Mouse (Mus musculus) limb, embryonic 14.5 days (tissue): ENCODE measurements around the gene Myt1l. TPM values are rescaled to one million over a fixed set of nuclear protein-coding genes. Genes with fewer than 3 reads are reported as not detected.

Source experiments
- ATAC-seq: fragments of 200-750 bp; cut with Nextera tagmentation; 2 replicates; pipeline ENCODE4 v1.8.0; 2017; ENCODE audit warnings: low read depth, moderate number of reproducible peaks, moderate TSS enrichment; ENCODE audit not compliant: low FRiP score
- DNase-seq: peaks from one replicate; pipeline ENCODE4 v3.0.0-alpha.2; 2015; ENCODE audit warnings: low spot score
- H3K27ac ChIP-seq: fragments of 300-500 bp; sonication (generic); replicated peaks from 2 replicates; pipeline ENCODE4 v1.5.1; 2014; ENCODE audit warnings: low read depth, mild to moderate bottlenecking, low read length, moderate library complexity, mixed read lengths
- H3K27me3 ChIP-seq: fragments of 300-500 bp; sonication (generic); 2 replicates; pipeline ENCODE4 v1.6.1; 2014; ENCODE audit warnings: low read length, mixed read lengths; ENCODE audit not compliant: control insufficient read depth, insufficient read depth
- H3K36me3 ChIP-seq: fragments of 300-500 bp; sonication (generic); 2 replicates; pipeline ENCODE4 v1.6.1; 2014; ENCODE audit warnings: mild to moderate bottlenecking, low read length, moderate library complexity, mixed read lengths; ENCODE audit not compliant: control insufficient read depth, insufficient read depth
- H3K4me1 ChIP-seq: fragments of 300-500 bp; sonication (generic); 2 replicates; pipeline ENCODE4 v1.6.1; 2014; ENCODE audit warnings: antibody characterized with exemption, low read length, mixed read lengths; ENCODE audit not compliant: control insufficient read depth, insufficient read depth
- H3K4me2 ChIP-seq: fragments of 300-500 bp; sonication (generic); replicated peaks from 2 replicates; pipeline ENCODE4 v1.6.1; 2014; ENCODE audit warnings: low read depth, mild to moderate bottlenecking, low read length, moderate library complexity; ENCODE audit not compliant: severe bottlenecking
- H3K4me3 ChIP-seq: fragments of 300-500 bp; sonication (generic); replicated peaks from 2 replicates; pipeline ENCODE4 v1.5.1; 2014; ENCODE audit warnings: low read length
- H3K9ac ChIP-seq: fragments of 300-500 bp; sonication (generic); 2 replicates; pipeline ENCODE4 v1.6.1; 2014; ENCODE audit warnings: mild to moderate bottlenecking, low read depth, low read length, moderate library complexity; ENCODE audit not compliant: severe bottlenecking
- H3K9me3 ChIP-seq: fragments of 300-500 bp; sonication (generic); 2 replicates; pipeline ENCODE4 v1.6.1; 2016; ENCODE audit warnings: low read length; ENCODE audit not compliant: control insufficient read depth
- POLR2A ChIP-seq: fragments of 200-500 bp; IDR thresholded peaks from 2 replicates; pipeline ENCODE4 v1.8.0; 2012; ENCODE audit warnings: inconsistent platforms, mild to moderate bottlenecking, moderate library complexity, borderline replicate concordance; ENCODE audit not compliant: insufficient read depth, insufficient read length; ENCODE audit errors: extremely low read depth
- WGBS: fragments of 180-500 bp; shearing (Covaris S2); extraction: QIAGEN DNeasy Blood & Tissue Kit; methylation state at CpG from one replicate; pipeline ENCODE4 v1.1.7; 2014; 5-methylcytosine and 5-hydroxymethylcytosine counted together
- polyA plus RNA-seq, 2 experiments: library from polyadenylated mRNA; depleted of rRNA in 1 of 2; stranded (reverse) in 1 of 2; unstranded in 1 of 2; fragments of >200 nt; fragmentation: Nextera tagmentation in 1 of 2; extraction: Ambion mirVana in 1 of 2; gene quantifications; 2 replicates each; pipeline versions ENCODE4 v1.2.1 to v1.2.3; 2012 to 2014

Gene Myt1l
- polyA plus RNA-seq, 2 experiments: 0.18 TPM; not detected in 1

- peak; percentile 55 for DNase-seq
- no peak for ATAC-seq
- Histone ChIP-seq H3K27ac (no peak overlapping the region), H3K4me2 (no peak overlapping the region), H3K9me3 (no peaks in the 10 kb centered on the region), H3K4me3 (no peak overlapping the region), H3K4me1 (no peaks in the 10 kb centered on the region), H3K27me3 (no peaks in the 10 kb centered on the region), H3K36me3 (no peaks in the 10 kb centered on the region), H3K9ac (no peak overlapping the region)
- WGBS: 55% methylated on average over 14 of the region's 14 CpGs
- TF ChIP-seq POLR2A: no peak
Observed at GRCm38 (mm10) chr12:29675594-29676362, 147.6 kb downstream of the Myt1l start.

GRCm38 (mm10) chr12:29682384-29682783, 154.2 kb downstream of the Myt1l start:
- TF ChIP-seq POLR2A: no peak
- DNase-seq (no peak), ATAC-seq (no peak)
- H3K9me3 ChIP-seq: no peaks in the 10 kb centered on the region
- H3K27ac ChIP-seq: no peak overlapping the region
- no peaks in the 10 kb centered on the region for H3K27me3 ChIP-seq
- no peaks in the 10 kb centered on the region for H3K4me1 ChIP-seq
- H3K4me3 ChIP-seq: no peak overlapping the region
- no peak overlapping the region for H3K9ac ChIP-seq
- H3K36me3 ChIP-seq: no peaks in the 10 kb centered on the region
- no peak overlapping the region for H3K4me2 ChIP-seq
- WGBS: 85% methylated on average over 8 of the region's 8 CpGs

GRCm38 (mm10) chr12:29682946-29683345, 154.8 kb downstream of the Myt1l start:
- Histone ChIP-seq H3K9ac (no peak overlapping the region), H3K36me3 (no peaks in the 10 kb centered on the region), H3K4me1 (no peaks in the 10 kb centered on the region), H3K4me2 (no peak overlapping the region), H3K9me3 (no peaks in the 10 kb centered on the region), H3K4me3 (no peak overlapping the region), H3K27ac (no peak overlapping the region), H3K27me3 (no peaks in the 10 kb centered on the region)
- no peak for DNase-seq
- TF ChIP-seq POLR2A: no peak
- 84% methylated on average over 8 of the region's 8 CpGs for WGBS
- ATAC-seq: no peak

GRCm38 (mm10) chr12:29686241-29686640, 158.1 kb downstream of the Myt1l start:
- no peak for TF ChIP-seq POLR2A
- 62% methylated on average over 8 of the region's 8 CpGs for WGBS

GRCm38 (mm10) chr12:29691566-29691965, 163.4 kb downstream of the Myt1l start:
- Histone ChIP-seq H3K9ac (no peak overlapping the region), H3K4me2 (no peak overlapping the region), H3K4me1 (no peaks in the 10 kb centered on the region), H3K27me3 (no peaks in the 10 kb centered on the region), H3K9me3 (no peaks in the 10 kb centered on the region), H3K27ac (no peak overlapping the region), H3K4me3 (no peak overlapping the region), H3K36me3 (no peaks in the 10 kb centered on the region)
- DNase-seq (no peak), ATAC-seq (no peak)
- 76% methylated on average over 5 of the region's 5 CpGs for WGBS
- no peak for TF ChIP-seq POLR2A

More at GRCm38 (mm10) chr12:29686241-29686640, 158.1 kb downstream of the Myt1l start:
- Histone ChIP-seq H3K36me3 (no peaks in the 10 kb centered on the region), H3K27me3 (no peaks in the 10 kb centered on the region), H3K4me3 (no peak overlapping the region), H3K9ac (no peak overlapping the region), H3K9me3 (no peaks in the 10 kb centered on the region), H3K4me2 (no peak overlapping the region), H3K27ac (no peak overlapping the region), H3K4me1 (no peaks in the 10 kb centered on the region)
- DNase-seq (no peak), ATAC-seq (no peak)

GRCm38 (mm10) chr12:29695194-29695593, 167.0 kb downstream of the Myt1l start:
- ATAC-seq (no peak), DNase-seq (no peak)
- H3K9ac ChIP-seq: no peak overlapping the region
- no peak overlapping the region for H3K4me2 ChIP-seq
- no peaks in the 10 kb centered on the region for H3K27me3 ChIP-seq
- H3K9me3 ChIP-seq: no peaks in the 10 kb centered on the region
- H3K4me3 ChIP-seq: no peak overlapping the region
- H3K4me1 ChIP-seq: peaks cover 5% of the 10 kb centered on the region; the same call in 1 of the 2 replicates
- no peak for TF ChIP-seq POLR2A
- no peaks in the 10 kb centered on the region for H3K36me3 ChIP-seq
- H3K27ac ChIP-seq: no peak overlapping the region
- 42% methylated on average over 2 of the region's 2 CpGs for WGBS
